Mouse (Mus musculus): ENCODE data around the gene N4bp1. TPM values are rescaled to one million over a fixed set of nuclear protein-coding genes. Genes with fewer than 3 reads are reported as not detected.

Gene N4bp1
- total RNA-seq, 2 experiments from 2014 or later, result 14.3 to 14.9 TPM

DNA sequence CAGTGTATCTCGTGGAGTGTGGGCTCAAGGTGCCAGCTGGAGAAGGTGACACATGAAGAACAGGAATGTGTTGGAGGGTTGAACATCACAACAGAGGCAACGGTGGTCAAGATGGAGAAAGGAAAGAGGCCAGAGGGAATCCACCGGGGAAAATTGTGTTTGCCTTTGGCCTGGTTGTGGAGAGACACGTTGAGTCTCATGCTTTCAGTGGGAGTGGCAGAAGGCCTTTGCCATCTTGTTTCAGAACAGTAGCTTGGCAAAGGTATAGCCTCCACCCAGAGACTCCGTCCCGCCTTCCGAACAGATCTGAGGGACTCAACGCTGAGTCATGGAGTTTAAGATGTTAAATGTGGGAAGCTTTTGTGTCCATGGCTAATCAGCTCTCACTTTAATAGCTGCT is 119.4 kb downstream of the N4bp1 start:
- DNase-seq, result no peak

DNA sequence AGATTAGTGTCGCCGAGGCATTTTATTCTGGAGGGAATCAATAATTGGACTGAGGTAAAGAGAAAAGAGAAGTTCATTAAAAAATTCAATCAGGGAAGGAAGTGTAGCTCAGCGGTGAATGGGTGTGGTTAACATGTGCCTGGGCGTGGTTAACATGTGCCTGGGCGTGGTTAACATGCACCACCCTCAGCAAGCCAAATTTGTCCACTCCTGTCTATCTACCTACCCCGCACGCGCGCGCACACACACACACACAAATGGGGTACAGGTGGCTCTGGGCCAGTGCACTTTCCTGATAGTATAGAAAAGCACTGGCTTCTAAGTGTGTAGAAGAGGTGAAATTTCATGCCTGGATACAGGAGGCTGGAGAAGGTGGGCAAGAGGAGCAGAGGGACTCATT is 119.9 kb downstream of the N4bp1 start:
- no peak for DNase-seq

DNA sequence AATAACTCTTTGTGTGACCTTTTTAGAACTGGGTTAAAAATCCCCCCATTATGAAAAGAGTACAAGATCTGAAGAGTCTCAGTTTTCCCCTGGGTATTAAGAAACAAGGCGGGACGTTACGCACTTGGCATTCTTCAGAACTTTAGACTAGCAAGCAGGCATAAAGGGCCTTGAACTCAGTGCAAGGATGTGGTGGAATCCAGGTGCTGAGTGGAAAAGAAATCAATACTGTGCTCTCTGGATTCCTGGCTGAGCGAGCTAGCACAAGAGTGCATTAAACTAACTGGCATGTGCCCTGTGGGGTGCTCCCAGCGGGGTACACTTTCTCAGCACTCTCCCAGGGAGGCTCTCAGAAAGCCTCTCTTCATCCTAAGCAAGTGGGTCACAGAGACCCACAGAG is 122.3 kb downstream of the N4bp1 start:
- DNase-seq, result no peak

DNA sequence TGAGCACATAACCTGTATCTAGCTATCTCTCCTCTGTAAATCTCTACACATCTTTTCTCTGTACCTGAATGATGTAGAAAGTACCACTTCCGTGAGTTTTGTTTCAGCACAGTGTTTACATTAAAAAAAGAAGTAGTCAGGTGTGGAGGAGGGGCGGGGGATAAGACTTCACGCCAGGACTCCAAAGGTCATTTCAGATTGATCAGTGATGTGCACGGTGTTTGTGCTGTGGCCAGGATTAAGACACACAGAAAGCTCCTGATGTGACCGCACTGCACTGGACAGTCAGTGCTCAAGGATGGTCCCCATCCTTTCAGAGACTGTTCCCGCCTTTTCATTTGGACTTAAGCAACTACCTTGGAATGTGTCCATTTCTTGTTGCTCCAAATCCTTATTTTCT is 124.3 kb downstream of the N4bp1 start:
- DNase-seq, result no peak

DNA sequence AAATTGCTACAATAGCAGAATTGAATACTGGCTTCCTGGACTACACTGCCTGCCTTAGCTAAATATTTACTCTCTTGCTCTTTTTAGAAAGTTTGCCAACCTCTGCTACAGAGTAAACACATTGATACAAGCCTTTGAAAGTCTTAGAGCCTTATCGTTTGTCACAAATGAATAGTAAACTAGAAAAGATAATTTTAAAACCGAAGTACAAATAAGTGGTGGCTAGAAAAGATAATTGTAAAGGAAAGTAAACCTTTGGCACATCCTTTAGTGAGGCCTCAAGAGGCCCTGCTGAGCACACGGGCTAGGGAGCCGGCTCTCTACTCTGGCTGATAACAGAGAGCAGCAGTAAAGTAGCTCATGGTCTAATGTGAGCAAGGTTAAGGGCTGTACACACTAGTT is 126.0 kb downstream of the N4bp1 start:
- no peak for DNase-seq

DNA sequence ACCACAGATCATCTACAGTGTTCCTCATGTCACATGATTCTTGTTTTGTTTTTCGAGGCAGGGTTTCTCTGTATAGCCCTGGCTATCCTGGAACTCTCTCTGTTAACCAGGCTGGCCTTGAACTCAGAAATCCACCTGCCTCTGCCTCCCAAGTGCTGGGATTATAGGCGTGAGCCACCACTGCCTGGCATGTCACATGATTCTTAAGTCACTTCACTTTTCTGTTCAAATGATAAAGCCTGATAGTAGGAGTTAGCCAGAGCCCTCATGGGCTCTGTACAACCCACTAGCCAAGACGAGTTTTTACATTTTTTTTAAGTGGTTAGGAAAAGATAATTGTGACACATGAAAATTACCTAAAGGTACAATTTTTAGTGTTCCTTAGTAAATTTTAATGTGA is 126.4 kb downstream of the N4bp1 start:
- no peak for DNase-seq

Other genes with a start within 250 kb of the N4bp1 start
- gene Gm10638, start 139.6 kb downstream of the N4bp1 start, total RNA-seq (2021), result 1 to 10 TPM; 2.8 to 4.1 TPM
- 10 to 100 TPM in 1 of 2 experiments, 1 to 10 TPM in 1; 7.7 to 10.4 TPM for gene Siah1a, start 139.3 kb downstream of the N4bp1 start, total RNA-seq (2021)